Mouse (Mus musculus): Measurements from ENCODE around the gene Hoxd9. TPM values are rescaled to one million over a fixed set of nuclear protein-coding genes. Genes with fewer than 3 reads are reported as not detected.

Gene Hoxd9
- polyA plus RNA-seq, 1 experiment from 2014 or later, result not detected

MicroRNAs within 50 kb of the gene (microRNA counts, 519-probe panel; counts per million panel counts)
- not detected for microRNA mmu-miR-10b

Small RNA genes within 50 kb of the gene (microRNA-seq; reads per million reads assigned to microRNA genes)
- not detected for gene Gm44463
- gene Mir10b, result 285 reads per million, percentile 67 among the genes with 10 or more reads in this experiment

Other genes starting within 250 kb of the Hoxd9 start
- gene Lnpk, start 118.3 kb upstream of the Hoxd9 start, polyA plus RNA-seq (2015; fragmentation: Nextera tagmentation; extraction: Ambion mirVana), result 50.1 and 53.4 TPM in 2 replicates
- gene Evx2, start 38.2 kb upstream of the Hoxd9 start, polyA plus RNA-seq (2015; fragmentation: Nextera tagmentation; extraction: Ambion mirVana), result 0.07 TPM in 1 of 2 replicates, not detected in the other
- gene Hoxd13, start 29.4 kb upstream of the Hoxd9 start, polyA plus RNA-seq (2015; fragmentation: Nextera tagmentation; extraction: Ambion mirVana), result 0.10 TPM in 1 of 2 replicates, not detected in the other
- gene Hoxd12, start 22.7 kb upstream of the Hoxd9 start, polyA plus RNA-seq (2015; fragmentation: Nextera tagmentation; extraction: Ambion mirVana), result not detected in 2 replicates
- gene Hoxd11, start 18.2 kb upstream of the Hoxd9 start, polyA plus RNA-seq (2015; fragmentation: Nextera tagmentation; extraction: Ambion mirVana), result not detected in 2 replicates
- gene Hoxd10, start 5.8 kb upstream of the Hoxd9 start, polyA plus RNA-seq (2015; fragmentation: Nextera tagmentation; extraction: Ambion mirVana), result not detected in 2 replicates
- not detected in 2 replicates for gene Hoxd8, start 6.9 kb downstream of the Hoxd9 start, polyA plus RNA-seq (2015; fragmentation: Nextera tagmentation; extraction: Ambion mirVana)
- gene Hoxd3, start 14.2 kb downstream of the Hoxd9 start, polyA plus RNA-seq (2015; fragmentation: Nextera tagmentation; extraction: Ambion mirVana), result not detected in 2 replicates
- gene Hoxd4, start 14.2 kb downstream of the Hoxd9 start, polyA plus RNA-seq (2015; fragmentation: Nextera tagmentation; extraction: Ambion mirVana), result not detected in 2 replicates
- gene Gm28230, start 29.0 kb downstream of the Hoxd9 start, polyA plus RNA-seq (2015; fragmentation: Nextera tagmentation; extraction: Ambion mirVana), result not detected in 2 replicates
- gene Hoxd1, start 65.3 kb downstream of the Hoxd9 start, polyA plus RNA-seq (2015; fragmentation: Nextera tagmentation; extraction: Ambion mirVana), result not detected in 2 replicates
- gene Mtx2, start 128.1 kb downstream of the Hoxd9 start, polyA plus RNA-seq (2015; fragmentation: Nextera tagmentation; extraction: Ambion mirVana), result 125 and 135 TPM in 2 replicates